Mouse (Mus musculus): Measurements from ENCODE around the gene Tox3.

Gene Tox3

GRCm38 (mm10) chr8:90348178-90348925 lies at the start of gene Tox3:
TSS of gene Tox3 (minus strand) at chr8:90348343.
- no peak for DNase-seq (ENCODE audit: low spot score)

- no peak for DNase-seq (ENCODE audit: low spot score)
Observed at GRCm38 (mm10) chr8:90392643-90393042, 44.5 kb upstream of the Tox3 start.

- no peak for DNase-seq (ENCODE audit: low spot score)
Observed at GRCm38 (mm10) chr8:90391483-90392074, 43.4 kb upstream of the Tox3 start.

- no peak for DNase-seq (ENCODE audit: low spot score)
Observed at GRCm38 (mm10) chr8:90390827-90391226, 42.7 kb upstream of the Tox3 start.

- no peak for DNase-seq (ENCODE audit: low spot score)
Observed at GRCm38 (mm10) chr8:90379064-90379463, 30.9 kb upstream of the Tox3 start.

- DNase-seq (ENCODE audit: low spot score) = no peak
Observed at GRCm38 (mm10) chr8:90378036-90378435, 29.9 kb upstream of the Tox3 start.

- no peak for DNase-seq (ENCODE audit: low spot score)
Observed at GRCm38 (mm10) chr8:90371611-90372222, 23.6 kb upstream of the Tox3 start.

GRCm38 (mm10) chr8:90369876-90370275 lies 21.7 kb upstream of the Tox3 start:
- no peak for DNase-seq (ENCODE audit: low spot score)

- no peak for DNase-seq (ENCODE audit: low spot score)
Observed at GRCm38 (mm10) chr8:90356729-90357128, 8.6 kb upstream of the Tox3 start.

- DNase-seq (ENCODE audit: low spot score) = no peak
Observed at GRCm38 (mm10) chr8:90354782-90355181, 6.6 kb upstream of the Tox3 start.

GRCm38 (mm10) chr8:90353960-90354540 lies 5.9 kb upstream of the Tox3 start:
- DNase-seq (ENCODE audit: low spot score) = no peak

GRCm38 (mm10) chr8:90353499-90353898 lies 5.4 kb upstream of the Tox3 start:
- no peak for DNase-seq (ENCODE audit: low spot score)

GRCm38 (mm10) chr8:90352991-90353390 lies 4.8 kb upstream of the Tox3 start:
- DNase-seq (ENCODE audit: low spot score) = no peak

GRCm38 (mm10) chr8:90349709-90350562 lies 1.8 kb upstream of the Tox3 start:
- DNase-seq (ENCODE audit: low spot score) = no peak

- no peak for DNase-seq (ENCODE audit: low spot score)
Observed at GRCm38 (mm10) chr8:90348926-90349683, 962 bp upstream of the Tox3 start.

GRCm38 (mm10) chr8:90347581-90348177 lies 464 bp downstream of the Tox3 start:
- no peak for DNase-seq (ENCODE audit: low spot score)

GRCm38 (mm10) chr8:90346880-90347535 lies 1.1 kb downstream of the Tox3 start:
- DNase-seq (ENCODE audit: low spot score) = no peak

GRCm38 (mm10) chr8:90346138-90346879 lies 1.8 kb downstream of the Tox3 start:
- no peak for DNase-seq (ENCODE audit: low spot score)

All from layer of hippocampus, adult 11-12 months (tissue).